Mouse (Mus musculus) skeletal muscle tissue, adult 2 months (tissue): ENCODE data around the gene Pcna.
A peak's percentile ranks its signal among the peaks of the same experiment; 100 is the strongest.

Experiments
- DNase-seq: peaks from one replicate; pipeline ENCODE4 v3.0.0-alpha.2; 2012; ENCODE audit warnings: low read depth, low spot score

The Pcna gene

GRCm38 (mm10) chr2:132233985-132234765, 18.9 kb downstream of the Pcna start:
- DNase-seq: no peak

- DNase-seq: no peak
Observed at GRCm38 (mm10) chr2:132232413-132232945, 20.6 kb downstream of the Pcna start.

DNA sequence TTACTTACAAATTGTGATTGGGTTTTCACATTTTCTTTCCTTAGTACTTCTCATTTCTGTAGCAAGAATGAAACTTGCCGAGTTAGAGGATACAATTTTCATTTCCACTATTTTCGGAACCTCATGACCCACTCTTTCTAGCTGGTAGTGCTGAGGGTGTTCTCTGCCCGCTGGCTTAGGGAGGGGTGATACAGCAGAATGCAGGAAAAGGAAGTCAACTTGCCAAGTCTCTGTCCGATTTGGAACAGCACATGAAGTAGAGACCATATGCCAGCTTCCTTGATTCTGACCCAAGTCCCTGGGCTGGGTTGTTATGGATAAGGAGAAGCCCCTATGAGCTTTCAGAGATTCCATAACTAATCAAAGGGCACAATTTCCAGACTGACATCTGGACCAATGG, 28.8 kb downstream of the Pcna start:
- peak; percentile 41 for DNase-seq

- peak; percentile 80 for DNase-seq
Observed at GRCm38 (mm10) chr2:132221611-132222073, 31.5 kb downstream of the Pcna start.

- peak; percentile 87 for DNase-seq
Observed at GRCm38 (mm10) chr2:132211995-132212656, 41.0 kb downstream of the Pcna start.

DNA sequence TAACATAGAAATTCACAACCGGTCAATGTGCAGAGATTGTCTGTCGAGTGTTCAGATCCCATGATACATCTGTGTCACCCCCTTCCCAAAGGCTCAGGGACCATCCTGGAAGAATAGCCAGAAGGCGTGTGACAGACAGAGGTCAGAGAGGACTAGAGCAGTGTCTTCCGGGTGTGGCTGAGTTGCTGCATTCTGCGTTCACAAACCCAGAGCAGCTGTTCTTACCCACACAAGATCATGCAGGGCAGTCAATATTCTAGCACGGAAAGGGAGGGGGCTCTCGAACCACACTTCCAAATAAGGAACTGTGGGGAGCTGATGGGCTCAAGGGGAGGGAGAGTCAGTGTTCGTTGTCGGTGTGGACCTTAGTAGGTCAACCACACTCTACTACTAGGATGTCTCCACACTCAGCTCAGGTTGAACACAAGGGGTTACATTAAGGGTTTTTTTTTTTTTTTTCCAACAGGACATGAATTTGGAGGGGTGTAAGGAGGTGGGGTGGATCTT, 42.3 kb downstream of the Pcna start:
- no peak for DNase-seq

DNA sequence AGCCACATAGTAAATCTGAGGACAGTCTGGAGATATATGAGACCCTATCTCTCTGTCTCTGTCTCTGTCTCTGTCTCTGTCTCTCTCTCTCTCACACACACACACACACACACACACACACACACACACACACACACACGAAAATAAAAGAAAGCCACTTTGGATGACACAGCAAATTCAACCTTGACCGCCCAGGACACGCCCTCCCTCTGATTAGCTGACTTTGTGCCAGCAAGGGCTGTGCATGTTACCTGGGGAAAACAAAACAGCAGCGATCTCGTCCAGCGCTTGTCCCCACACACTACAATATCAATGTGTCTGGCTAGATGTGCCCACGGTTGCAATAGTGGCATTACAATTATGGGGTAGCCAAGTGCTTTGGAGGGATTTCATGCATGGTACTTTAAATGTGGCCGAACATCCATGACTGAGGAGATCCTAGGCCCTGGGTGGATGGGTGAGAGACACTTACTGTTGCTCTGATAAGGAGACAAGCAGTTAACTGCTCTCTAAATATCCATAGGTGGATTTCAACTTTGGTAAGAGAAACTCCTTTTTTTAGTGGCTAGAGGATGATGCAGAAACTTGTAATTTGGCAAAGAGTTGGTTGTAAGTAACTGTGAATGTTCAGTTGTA, 44.8 kb downstream of the Pcna start:
- no peak for DNase-seq

DNA sequence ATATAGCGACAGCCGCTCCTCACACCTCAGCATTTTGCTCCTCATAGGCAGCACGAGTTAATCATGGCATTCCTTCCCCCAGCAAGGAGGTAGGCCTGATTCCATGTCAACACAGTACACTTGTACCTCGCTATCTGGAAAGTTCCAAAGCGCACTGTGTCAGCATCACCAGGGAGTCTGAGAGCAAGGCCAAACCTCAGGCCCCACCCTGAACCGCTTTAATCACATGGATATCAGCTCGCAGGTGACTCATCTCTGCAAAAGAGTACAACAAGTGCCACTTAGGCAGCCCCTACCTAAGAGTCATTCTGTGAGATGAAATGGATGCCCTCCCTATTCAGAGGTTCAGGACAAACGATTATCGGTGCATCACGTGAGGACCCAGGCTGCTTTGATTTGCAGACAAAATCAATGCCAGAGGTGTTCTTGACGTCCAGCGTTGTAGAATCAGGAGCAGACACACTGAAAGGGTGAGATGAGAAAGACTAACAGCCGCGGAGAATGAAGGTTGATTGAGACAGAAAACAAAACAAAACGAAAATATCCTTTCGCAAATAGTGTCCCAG, 46.7 kb downstream of the Pcna start:
- DNase-seq: no peak

- no peak for DNase-seq
Observed at GRCm38 (mm10) chr2:132205549-132205948, 47.6 kb downstream of the Pcna start.

- DNase-seq: no peak
Observed at GRCm38 (mm10) chr2:132203773-132204172, 49.3 kb downstream of the Pcna start.

- no peak for DNase-seq
Observed at GRCm38 (mm10) chr2:132203186-132203585, 49.9 kb downstream of the Pcna start.
